Mouse (Mus musculus) spleen, postnatal 0 days (tissue): ENCODE results near the gene Klrb1a. TPM values are rescaled to one million over a fixed set of nuclear protein-coding genes. Genes with fewer than 3 reads are reported as not detected.

Experiments
- polyA plus RNA-seq: library from polyadenylated mRNA; unstranded; fragments of >200 nt; fragmentation: Nextera tagmentation; extraction: Ambion mirVana; gene quantifications from 2 replicates; pipeline ENCODE4 v1.2.1, GENCODE M21; 2015

The Klrb1a gene
- polyA plus RNA-seq: 0.34 and 0.45 TPM in 2 replicates

DNA sequence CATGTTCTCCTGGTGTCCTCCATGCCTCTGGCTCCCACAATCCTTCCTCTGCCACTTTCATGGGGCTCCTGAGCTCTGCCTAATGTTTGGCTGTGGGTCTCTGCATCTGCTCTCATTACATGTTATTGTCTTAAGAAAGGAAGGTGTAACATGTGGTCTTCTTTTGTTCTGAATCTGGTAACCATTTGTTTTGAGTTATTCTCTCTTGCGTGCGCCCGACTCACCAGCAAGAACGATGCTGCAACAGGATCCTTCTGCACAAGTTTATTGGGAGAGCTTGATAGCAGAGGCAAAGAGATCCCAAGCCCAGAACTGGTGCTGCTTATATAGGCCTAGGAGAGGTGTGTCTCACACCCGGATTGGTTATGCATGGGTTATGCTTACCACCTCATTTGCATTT lies at the start of gene Klrb1a:
TSS of gene Klrb1a (minus strand) at position 101 of the 400 bp plus-strand sequence.

GRCm38 (mm10) chr6:128662206-128662605 lies 38.9 kb upstream of the Klrb1a start, which contains the start of gene Clec2h:
Gene Clec2h (plus strand): TSS chr6:128662385.

DNA sequence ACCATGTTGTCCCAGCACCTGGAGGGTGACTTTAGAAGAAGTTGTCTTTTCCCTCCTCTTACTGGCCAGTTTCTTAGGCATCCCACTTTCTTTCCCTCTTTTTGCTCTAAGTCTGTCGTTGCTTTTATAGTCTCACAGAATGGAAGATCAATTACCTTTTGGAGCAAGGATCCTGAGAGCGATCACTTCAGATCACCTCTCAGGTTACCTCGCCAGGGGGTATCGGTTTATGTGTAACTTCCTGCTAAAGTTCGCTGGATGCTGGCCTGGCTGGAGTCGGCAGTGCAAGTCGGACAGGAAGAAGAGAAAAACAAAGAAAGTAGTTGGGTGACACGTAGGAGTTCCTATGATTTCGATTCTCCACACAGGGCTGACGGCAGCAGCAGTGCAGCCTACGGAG lies 41.8 kb downstream of the Klrb1a start, which contains the start of gene A2ml1:
TSS of gene A2ml1 (minus strand) at position 101 of the 400 bp plus-strand sequence.

Other genes starting within 250 kb of the Klrb1a start
- 0.10 TPM in 1 of 2 replicates, not detected in the other for gene Tex52, start 248.1 kb downstream of the Klrb1a start, polyA plus RNA-seq
- not detected in 2 replicates for gene Gm44596, start 248.0 kb downstream of the Klrb1a start, polyA plus RNA-seq
- 0.99 and 1.2 TPM in 2 replicates for gene Nrip2, start 224.2 kb downstream of the Klrb1a start, polyA plus RNA-seq
- 14.2 and 16.5 TPM in 2 replicates for gene Itfg2, start 198.6 kb downstream of the Klrb1a start, polyA plus RNA-seq
- 120 and 123 TPM in 2 replicates for gene Fkbp4, start 184.9 kb downstream of the Klrb1a start, polyA plus RNA-seq
- gene Pzp, start 96.8 kb downstream of the Klrb1a start, polyA plus RNA-seq: 0.16 and 0.65 TPM in 2 replicates
- not detected in 2 replicates for gene A2ml1, start 41.9 kb downstream of the Klrb1a start, polyA plus RNA-seq
- not detected in 2 replicates for gene Clec2h, start 38.9 kb upstream of the Klrb1a start, polyA plus RNA-seq
- gene Klrb1, start 99.5 kb upstream of the Klrb1a start, polyA plus RNA-seq: 0.17 and 0.22 TPM in 2 replicates
- gene Klrb1c, start 165.7 kb upstream of the Klrb1a start, polyA plus RNA-seq: 1.7 and 2.1 TPM in 2 replicates
- gene Gm44511, start 202.8 kb upstream of the Klrb1a start, polyA plus RNA-seq: 1.1 TPM in 1 of 2 replicates, not detected in the other
- 1.2 and 1.7 TPM in 2 replicates for gene Klrb1b, start 202.8 kb upstream of the Klrb1a start, polyA plus RNA-seq